Mouse (Mus musculus) E14TG2a.4 (cell line): ENCODE results near the gene Klf1.

Experiments used
- H3K27me3 ChIP-seq: 2 replicates; pipeline ENCODE4 v1.6.1; 2014; ENCODE audit warnings: low read length, control low read depth; ENCODE audit not compliant: insufficient read depth
- H3K36me3 ChIP-seq: 2 replicates; pipeline ENCODE4 v1.6.1; 2014; ENCODE audit warnings: low read length, control low read depth; ENCODE audit not compliant: insufficient read depth
- H3K4me1 ChIP-seq: replicated peaks from 2 replicates; pipeline ENCODE4 v1.6.1; 2014; ENCODE audit warnings: low read depth, low read length, control low read depth
- H3K4me3 ChIP-seq: replicated peaks from 2 replicates; pipeline ENCODE4 v1.5.1; 2014; ENCODE audit warnings: mild to moderate bottlenecking, low read length
- H3K9me3 ChIP-seq: 2 replicates; pipeline ENCODE4 v1.6.1; 2014; ENCODE audit warnings: low read length, control low read depth
- CTCF ChIP-seq: conservative IDR thresholded peaks from 2 replicates; pipeline ENCODE4 v1.5.1; 2014; ENCODE audit warnings: low read length
- NANOG ChIP-seq: IDR thresholded peaks from 2 replicates; pipeline ENCODE4 v1.6.1; 2014; ENCODE audit warnings: borderline replicate concordance, low read length, mixed read lengths
- POU5F1 ChIP-seq: IDR thresholded peaks from 2 replicates; pipeline ENCODE4 v1.6.1; 2014; ENCODE audit warnings: low read length, borderline replicate concordance

Klf1 gene

DNA sequence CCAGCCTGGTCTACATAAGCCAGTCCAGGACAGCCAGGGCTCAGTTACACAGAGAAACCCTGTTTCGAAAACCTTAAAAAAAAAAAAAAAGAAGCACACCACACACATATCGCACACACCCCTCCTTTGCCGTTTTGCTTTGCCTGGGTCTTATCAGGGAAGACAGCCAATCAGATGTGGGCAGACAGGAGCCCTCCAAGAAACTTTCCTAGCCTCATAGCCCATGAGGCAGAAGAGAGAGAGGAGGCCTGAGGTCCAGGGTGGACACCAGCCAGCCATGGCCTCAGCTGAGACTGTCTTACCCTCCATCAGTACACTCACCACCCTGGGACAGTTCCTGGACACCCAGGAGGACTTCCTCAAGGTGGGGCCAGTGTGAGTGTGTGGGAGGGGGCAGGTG is at the start of gene Klf1:
Gene Klf1 (plus strand): TSS at position 177 of the 400 bp plus-strand sequence.
- Histone ChIP-seq H3K9me3 (no peaks in the 10 kb centered on the region), H3K36me3 (peaks cover 12% of the 10 kb centered on the region; the same call in 1 of the 2 replicates)
- TF ChIP-seq CTCF (no peak), POU5F1 (no peak), NANOG (no peak)

GRCm38 (mm10) chr8:84856434-84856833 is 45.3 kb upstream of the Klf1 start:
- H3K4me1 ChIP-seq: peaks cover 48% of the 10 kb centered on the region

More for the DNA sequence above, at the start of gene Klf1:
- peak within 1 kb of the TSS; percentile 93 for H3K4me3 ChIP-seq
- H3K27me3 ChIP-seq: peaks cover 21% of the 10 kb centered on the region
- H3K4me1 ChIP-seq: peaks cover 46% of the 10 kb centered on the region

DNA sequence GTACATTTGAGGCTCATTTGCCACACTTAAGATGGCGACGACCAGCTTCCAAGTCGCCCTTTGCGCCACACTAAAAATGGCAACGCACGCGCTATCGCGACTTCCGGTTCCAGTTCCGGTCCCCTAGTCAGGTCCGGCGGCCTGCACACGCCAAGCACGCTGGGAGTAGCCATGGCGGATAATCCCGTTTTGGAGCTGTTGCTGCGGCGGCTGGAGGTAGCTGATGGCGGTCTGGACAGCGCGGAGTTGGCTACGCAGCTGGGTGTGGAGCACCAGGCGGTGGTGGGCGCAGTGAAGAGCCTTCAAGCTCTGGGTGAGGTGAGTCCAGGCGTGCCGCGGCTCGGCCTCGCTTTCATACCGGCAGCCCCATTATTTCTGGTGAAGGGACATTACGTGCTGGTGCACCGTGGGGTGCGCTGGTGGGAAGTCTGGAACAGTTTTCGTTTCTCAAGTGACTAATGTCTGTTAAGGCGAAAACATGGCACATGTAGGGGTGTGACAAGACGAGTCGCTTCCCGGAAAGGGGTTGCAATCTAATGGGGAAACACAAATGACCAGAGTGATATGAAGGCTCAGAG is 44.8 kb upstream of the Klf1 start, which contains the start of gene Farsa:
Gene Farsa (plus strand): TSS at position 126 of the 578 bp plus-strand sequence.
- no peaks in the 10 kb centered on the region for H3K27me3 ChIP-seq
- peaks cover 38% of the 10 kb centered on the region for H3K36me3 ChIP-seq
- peak within 1 kb of the TSS; percentile 100 for H3K4me3 ChIP-seq
- no peaks in the 10 kb centered on the region for H3K9me3 ChIP-seq
- peaks cover 52% of the 10 kb centered on the region for H3K4me1 ChIP-seq
- TF ChIP-seq NANOG (no peak), CTCF (no peak), POU5F1 (no peak)

More at GRCm38 (mm10) chr8:84856434-84856833, 45.3 kb upstream of the Klf1 start:
- TF ChIP-seq POU5F1 (no peak), CTCF (no peak), NANOG (no peak)
- H3K27me3 ChIP-seq: no peaks in the 10 kb centered on the region
- peak overlapping the region; percentile 100; the same call in 1 of the 2 replicates for H3K4me3 ChIP-seq
- H3K9me3 ChIP-seq: no peaks in the 10 kb centered on the region
- peaks cover 33% of the 10 kb centered on the region for H3K36me3 ChIP-seq

GRCm38 (mm10) chr8:84871376-84872308 is 30.1 kb upstream of the Klf1 start, which contains the start of gene Syce2:
Gene Syce2, plus strand, starts transcription at chr8:84872111.
- H3K27me3 ChIP-seq: peaks cover 6% of the 10 kb centered on the region
- H3K4me1 ChIP-seq: peaks cover 26% of the 10 kb centered on the region
- TF ChIP-seq POU5F1 (no peak), NANOG (no peak), CTCF (peak; percentile 3; the same call in 1 of the 2 replicates)
- no peaks in the 10 kb centered on the region for H3K9me3 ChIP-seq
- peak within 1 kb of the TSS; percentile 82 for H3K4me3 ChIP-seq
- peaks cover 75% of the 10 kb centered on the region for H3K36me3 ChIP-seq

GRCm38 (mm10) chr8:84872309-84872965 is 29.3 kb upstream of the Klf1 start:
- Histone ChIP-seq H3K36me3 (peaks cover 75% of the 10 kb centered on the region), H3K4me3 (peak overlapping the region; percentile 82), H3K9me3 (no peaks in the 10 kb centered on the region), H3K4me1 (peaks cover 23% of the 10 kb centered on the region), H3K27me3 (peaks cover 6% of the 10 kb centered on the region)
- TF ChIP-seq POU5F1 (no peak), CTCF (no peak), NANOG (no peak)

DNA sequence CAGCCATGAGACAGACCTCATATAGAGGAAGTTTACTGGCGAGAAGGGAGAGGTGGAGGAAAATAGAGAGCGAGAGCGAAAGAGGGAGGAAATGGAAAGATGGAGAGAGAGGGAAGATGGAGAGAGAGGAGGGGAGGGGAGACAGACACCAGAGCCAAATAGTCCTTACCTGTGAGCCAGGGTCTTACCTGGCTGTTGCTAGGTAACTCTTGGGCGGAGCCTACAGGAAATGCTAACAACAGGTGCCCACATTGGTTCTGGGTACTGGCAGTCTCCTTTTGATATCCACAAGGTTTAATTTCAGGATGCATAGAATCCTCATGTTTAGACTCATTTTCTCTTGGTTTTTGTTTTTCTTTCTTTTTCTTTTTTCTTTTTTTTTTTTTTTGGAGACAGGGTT is 28.7 kb upstream of the Klf1 start:
- H3K36me3 ChIP-seq: peaks cover 75% of the 10 kb centered on the region
- no peak for TF ChIP-seq POU5F1
- TF ChIP-seq CTCF: no peak
- TF ChIP-seq NANOG: no peak
- H3K4me1 ChIP-seq: peaks cover 23% of the 10 kb centered on the region
- peak overlapping the region; percentile 82 for H3K4me3 ChIP-seq
- H3K9me3 ChIP-seq: no peaks in the 10 kb centered on the region
- peaks cover 6% of the 10 kb centered on the region for H3K27me3 ChIP-seq

DNA sequence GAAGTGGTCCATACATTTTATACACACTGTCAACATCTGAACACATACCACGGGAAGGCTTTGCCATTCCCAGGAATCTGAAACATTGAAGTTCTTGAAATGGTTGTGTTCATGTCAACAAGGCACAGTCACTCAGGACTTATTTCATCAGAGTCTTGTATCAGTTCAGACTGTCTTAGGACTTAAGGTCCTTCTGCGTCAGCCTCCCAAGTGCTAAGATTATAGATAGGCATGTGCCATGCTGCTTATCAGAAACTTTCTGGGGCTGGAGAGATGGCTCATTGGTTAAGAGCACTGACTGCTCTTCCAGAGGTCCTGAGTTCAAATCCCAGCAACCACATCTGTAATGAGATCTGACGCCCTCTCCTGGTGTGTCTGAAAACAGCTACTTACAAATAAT is 27.4 kb upstream of the Klf1 start:
- peaks cover 6% of the 10 kb centered on the region for H3K27me3 ChIP-seq
- TF ChIP-seq NANOG: no peak
- no peak for TF ChIP-seq CTCF
- no peak for TF ChIP-seq POU5F1
- peaks cover 71% of the 10 kb centered on the region for H3K36me3 ChIP-seq
- no peak overlapping the region for H3K4me3 ChIP-seq
- no peaks in the 10 kb centered on the region for H3K9me3 ChIP-seq
- H3K4me1 ChIP-seq: peaks cover 27% of the 10 kb centered on the region
